Mouse (Mus musculus) granulocyte monocyte progenitor cell, adult 5-6 weeks (primary cell): ENCODE data around the gene Mrpl1. TPM values are rescaled to one million over a fixed set of nuclear protein-coding genes. Genes with fewer than 3 reads are reported as not detected.
A peak's percentile ranks its signal among the peaks of the same experiment; 100 is the strongest.

Experiments
- ATAC-seq: replicated peaks from 2 replicates; pipeline ENCODE4 v1.8.0; 2016; ENCODE audit warnings: mild to moderate bottlenecking, moderate TSS enrichment, inconsistent platforms; ENCODE audit not compliant: poor library complexity, severe bottlenecking
- total RNA-seq, 2 experiments: library from RNA; stranded (forward) in 1 of 2; stranded (reverse) in 1 of 2; fragments of 200-712, 200-1000 nt in 1 of 2; fragments of >200 nt in 1 of 2; fragmentation: Nextera tagmentation in 1 of 2; gene quantifications; 2 replicates each; pipeline ENCODE4 v1.2.3; 2014 to 2017

Gene Mrpl1
- total RNA-seq, 2 experiments from 2014 or later = 22.2 to 51.1 TPM

DNA sequence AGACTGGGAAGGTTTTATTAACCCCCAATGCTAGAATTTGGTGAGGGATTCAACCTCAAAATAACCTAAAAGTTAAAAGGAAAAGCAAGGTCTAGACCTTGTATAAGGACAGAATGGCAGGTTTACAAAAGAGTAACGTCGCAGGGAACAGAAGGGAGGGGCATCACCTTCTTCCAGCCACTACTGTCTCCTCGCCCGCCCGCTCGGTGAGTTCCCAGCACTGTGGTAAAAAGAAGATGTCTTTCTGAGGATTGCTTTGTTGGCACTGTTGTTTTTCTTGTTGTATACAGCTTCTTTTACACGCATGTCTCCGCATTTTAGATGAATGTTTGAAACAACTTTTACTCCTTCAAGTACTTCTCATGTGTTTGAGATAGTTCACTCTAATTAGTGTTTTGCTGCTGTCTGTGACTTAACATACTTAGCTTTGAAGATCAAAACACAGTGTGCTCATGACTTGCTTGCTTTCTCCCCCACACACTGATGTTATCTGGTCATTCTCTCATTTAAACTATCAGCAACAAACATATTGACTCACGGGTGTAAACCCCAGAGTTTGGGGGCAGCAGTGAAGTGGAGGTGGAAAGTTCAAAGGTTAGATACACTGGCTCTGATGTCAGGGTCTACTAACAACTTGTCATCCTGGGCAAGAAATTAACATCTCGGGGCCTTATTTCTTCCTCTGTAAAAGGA lies 7.7 kb upstream of the Mrpl1 start:
- ATAC-seq = no peak

DNA sequence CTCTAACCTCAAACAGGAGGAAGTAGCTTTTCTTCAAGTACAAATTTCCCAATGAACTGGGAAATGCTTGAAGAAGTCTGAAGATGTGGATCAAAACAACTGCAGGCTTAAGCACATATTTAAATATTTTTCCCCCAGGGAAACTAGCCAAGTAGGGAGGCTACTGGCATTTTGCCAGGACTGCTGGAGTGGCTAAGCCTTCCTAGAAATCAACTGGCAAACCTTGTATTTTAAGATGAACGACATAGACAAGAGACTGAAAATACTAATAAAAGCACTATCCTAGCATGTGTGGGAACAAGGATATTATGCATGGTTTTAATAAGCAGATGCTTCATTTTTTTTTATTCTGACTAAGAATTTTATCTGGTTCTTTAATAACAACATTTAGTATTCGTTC lies 2.4 kb upstream of the Mrpl1 start:
- ATAC-seq = peak; percentile 9; the same call in 1 of the 2 replicates

DNA sequence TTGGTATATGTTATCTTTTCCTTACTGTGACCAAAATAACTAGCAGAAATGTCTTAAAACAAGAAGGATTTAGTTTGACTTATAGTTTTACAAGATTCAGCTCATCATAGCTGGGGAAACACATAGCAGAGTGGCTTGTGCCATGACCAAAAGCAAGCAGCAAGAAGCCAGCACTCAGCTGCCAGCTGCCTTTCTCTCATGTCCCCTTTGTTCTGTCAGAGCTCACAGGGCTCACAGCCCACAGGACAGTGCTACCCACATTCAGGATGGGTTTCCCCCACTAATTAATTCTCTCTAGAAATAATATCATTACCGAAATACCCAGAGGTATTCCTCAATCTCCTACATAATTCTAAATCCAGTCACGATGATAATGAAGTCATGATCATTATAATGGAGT lies 1.8 kb upstream of the Mrpl1 start:
- ATAC-seq = no peak

DNA sequence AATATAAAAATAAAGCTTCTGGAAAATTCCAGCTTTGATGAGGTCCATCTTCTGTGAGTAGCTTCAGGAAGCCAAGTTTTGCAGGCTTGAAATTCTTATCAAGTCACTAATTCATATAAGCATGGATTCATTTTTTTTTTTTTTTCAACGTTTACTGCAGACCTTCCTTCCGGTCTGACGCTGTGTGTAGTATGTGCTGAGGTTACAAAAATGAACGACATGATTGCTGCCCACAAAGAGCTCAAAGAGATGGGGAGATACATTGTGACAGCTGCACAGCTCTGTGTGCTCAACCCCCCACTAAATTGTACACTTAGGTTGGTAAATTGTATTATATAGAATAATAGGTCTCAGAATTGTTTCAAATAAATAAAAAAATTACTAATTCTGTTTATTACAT lies 750 bp upstream of the Mrpl1 start:
- peak; percentile 15; the same call in 1 of the 2 replicates for ATAC-seq

DNA sequence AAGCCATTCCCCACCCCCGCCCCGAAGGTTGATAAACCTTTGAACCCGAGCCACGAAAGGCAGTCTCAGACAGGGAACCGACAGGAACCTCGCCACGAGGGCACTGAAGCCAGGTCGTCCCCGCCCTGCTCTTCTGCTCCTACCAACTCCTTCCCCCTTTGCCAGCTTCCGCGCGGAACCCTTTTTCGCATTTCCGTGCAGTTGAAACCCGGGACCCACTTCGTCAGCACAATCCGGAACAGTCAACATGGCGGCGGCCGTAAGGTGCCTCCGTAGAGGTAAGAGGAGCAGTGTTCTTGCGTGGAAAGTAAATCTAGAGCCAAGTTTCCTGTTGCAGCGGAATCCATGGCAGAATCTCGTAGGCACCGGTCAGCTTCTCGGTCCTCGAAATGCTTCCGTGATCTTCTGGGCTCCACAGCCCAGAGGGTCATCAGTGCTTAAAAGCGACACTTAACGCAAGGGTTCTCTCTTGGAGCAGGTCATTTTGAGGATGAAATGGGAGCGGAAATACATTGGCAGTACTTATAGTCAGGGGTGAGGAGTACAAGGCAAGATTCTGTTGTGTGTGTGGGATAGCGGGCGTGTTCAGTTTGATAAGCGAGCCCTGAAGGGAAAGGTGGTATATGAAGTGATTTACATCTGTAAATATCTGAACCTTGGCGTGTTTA lies 757 bp downstream of the Mrpl1 start:
- peak; percentile 94 for ATAC-seq

DNA sequence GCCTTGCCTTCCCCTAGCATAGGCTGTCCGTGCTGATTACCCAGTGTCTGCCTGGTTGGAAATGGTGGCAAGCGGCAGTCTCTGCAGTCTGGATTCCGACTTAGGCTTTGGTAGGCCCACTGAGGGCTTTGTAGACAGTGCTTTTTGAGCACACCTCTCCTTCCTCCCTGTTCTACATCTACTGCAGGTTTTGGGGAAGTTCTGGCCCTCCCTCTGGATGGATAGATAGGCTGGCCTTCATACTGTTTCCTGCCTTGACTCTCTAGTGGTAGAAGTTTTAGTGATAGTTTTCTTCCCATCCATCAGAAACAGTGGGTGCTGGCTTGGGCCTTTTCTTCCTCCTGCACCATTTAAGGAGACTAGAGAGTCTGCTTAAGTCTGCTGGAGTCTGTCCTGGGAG lies 9.4 kb downstream of the Mrpl1 start:
- no peak for ATAC-seq

DNA sequence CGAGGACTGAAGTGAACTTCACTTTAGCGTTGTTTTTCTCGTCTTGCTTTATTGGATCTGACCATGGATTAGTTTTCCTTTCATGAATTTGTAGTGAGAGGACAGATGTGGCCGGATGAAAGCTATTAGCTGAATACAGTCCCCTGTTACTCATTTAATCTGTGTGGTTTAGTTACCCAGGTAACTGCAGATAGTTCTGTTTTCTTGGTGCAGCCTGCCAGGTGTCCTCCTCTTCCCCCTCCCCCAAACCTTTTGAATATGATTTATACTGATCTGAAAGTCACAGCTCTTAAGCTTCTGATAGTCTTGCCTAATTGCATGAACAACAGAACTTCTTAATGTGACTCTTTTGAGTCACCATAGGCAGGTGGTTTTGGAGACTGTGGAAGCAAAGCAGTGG lies 10.2 kb downstream of the Mrpl1 start:
- no peak for ATAC-seq

DNA sequence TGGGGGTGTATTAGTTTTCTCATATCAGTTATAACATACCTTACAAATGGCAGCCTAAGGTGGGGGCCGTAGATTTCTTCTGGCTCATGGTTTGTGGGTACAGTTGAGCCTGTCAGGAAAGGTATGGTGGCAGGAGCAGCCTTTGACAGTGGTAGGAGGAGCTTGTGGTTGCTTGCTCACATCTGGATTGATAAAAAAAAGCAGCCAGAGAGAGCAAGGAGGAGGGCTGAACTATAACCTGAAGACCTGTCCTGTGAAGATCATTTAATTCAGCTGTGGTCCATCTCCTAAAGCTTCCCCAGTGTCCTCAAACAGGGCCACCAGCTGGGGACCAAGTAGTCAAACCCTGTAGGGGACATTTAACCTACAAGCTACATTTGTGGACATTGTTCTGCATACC lies 12.0 kb downstream of the Mrpl1 start:
- ATAC-seq = peak; percentile 44

DNA sequence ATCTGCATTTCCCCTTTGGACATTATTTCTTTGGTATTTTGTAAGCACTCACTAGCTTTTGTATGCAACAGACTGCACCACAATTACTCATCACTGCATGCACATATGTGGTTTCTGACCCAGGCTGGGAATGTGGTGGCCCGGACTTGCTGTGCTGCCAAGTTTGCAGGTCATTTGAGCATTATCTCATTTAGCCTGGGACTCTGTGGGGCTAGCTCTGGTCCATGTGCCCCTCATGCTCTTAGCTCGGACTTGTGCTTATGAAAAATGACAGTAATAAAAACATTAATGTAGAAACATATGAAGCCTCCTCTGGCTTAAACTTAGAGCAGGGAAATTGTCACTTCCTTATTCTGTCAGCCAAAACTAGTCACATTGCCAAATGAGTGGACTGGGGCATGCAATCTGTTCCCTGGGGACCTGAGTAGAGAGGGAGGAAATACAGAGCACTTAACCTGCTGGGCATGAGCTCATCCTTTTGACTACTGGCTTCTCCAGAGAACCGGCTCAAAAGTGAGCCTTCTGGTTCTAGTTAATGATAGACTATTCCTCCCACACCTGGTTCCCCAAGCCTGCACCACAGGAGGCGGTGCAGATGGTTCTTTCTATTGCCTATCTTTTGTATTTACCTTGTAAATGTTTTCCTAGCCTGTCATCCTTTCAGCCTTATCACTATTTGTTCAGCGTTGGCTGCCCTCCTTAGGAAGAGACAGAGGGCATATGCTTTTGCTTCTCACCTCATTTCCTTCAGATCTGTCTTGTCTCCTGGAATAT lies 12.7 kb downstream of the Mrpl1 start:
- ATAC-seq = peak; percentile 91

DNA sequence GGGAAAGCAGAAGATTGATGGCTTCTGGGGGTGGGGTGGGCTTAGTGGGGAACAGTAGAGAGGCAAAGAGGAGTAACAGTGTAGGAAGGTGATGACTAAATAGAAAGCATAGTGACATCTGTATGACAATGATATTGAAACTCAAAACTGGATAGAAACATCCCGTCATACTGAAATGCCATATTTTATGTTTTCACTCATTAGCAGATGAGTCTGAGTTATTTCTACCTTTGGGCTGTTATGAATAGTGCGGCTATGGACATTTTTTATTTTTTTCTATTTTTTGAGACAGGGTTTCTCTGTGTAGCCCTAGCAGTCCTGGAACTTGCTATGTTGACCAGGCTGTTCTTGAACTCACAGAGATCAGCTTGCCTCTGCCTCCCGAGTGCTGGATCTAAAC lies 13.7 kb downstream of the Mrpl1 start:
- ATAC-seq = no peak

DNA sequence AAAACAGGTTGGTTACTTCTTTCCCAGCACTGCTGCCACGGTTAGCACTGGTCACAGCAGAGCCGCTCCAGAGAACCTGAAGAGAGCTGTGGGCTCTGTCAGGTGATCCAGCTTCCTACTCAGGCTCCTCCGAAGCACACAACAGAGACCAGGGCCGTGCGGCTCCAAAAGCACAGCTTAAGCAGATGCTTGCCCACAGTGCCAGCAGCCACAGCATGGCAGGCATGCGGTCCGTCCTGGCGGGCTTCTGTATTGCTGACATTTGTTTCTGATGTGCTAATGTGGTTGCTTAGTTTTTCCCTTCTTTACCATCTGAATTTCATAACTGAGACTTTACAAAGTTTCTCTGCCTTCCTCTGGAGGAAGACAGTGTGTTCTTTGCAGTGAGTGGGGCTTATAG lies 17.2 kb downstream of the Mrpl1 start:
- no peak for ATAC-seq

DNA sequence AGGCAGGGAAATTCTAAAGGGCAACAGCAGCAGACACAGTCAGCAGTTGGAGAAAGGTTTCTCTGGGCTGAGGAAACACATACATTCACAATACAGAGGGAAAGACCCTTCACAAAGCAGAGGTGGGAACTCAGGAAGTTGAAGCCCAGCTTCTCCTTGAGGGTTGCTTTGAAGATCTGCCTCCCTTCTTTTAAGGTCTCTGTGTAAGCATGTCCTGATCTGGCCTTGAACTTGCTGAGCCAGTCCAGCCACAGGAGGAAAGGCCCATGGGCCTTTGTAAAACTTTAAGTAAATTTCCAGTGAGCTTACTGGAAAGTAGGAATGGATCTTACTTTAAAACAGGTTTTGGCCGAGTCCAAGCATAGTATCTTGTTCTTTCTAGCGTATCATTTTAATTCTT lies 19.7 kb downstream of the Mrpl1 start:
- no peak for ATAC-seq

DNA sequence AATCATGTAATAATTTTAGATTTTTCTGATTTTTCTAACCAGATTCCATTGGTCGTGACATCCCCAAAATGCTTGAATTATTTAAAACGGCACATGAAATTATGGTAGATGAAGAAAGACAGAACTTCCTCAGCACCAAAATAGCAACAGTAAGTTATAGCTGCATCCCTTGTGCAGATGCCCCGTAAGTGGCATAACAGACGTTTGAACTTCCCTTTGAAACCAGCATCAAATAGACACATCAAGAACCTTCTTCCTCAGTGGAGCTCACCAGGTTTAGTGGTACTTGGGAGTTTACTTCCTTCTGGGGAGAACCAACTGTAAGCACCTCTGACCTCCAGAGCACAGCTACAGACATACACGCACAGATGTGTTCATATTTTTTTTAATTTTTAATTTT lies 29.5 kb downstream of the Mrpl1 start:
- ATAC-seq = peak; percentile 87

DNA sequence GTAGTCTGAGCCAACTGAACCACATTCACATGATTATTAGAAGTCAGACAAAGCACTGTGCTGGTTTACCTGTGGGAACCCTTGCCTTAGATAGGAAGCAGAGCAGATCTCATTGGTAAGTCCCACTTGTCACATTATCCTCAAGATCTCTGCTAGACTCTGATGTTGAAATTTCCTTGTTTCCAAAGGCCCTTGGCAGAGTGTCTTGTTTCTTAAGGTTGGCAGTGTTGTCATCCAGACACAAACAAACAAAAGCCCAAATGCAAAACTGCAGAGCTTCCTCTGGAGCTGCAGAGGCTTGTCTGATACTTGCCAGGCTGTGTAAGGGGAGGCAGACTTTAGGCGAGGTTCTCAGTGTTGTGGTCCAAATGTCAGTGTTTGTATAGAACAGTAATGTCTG lies 31.6 kb downstream of the Mrpl1 start:
- ATAC-seq = peak; percentile 27

DNA sequence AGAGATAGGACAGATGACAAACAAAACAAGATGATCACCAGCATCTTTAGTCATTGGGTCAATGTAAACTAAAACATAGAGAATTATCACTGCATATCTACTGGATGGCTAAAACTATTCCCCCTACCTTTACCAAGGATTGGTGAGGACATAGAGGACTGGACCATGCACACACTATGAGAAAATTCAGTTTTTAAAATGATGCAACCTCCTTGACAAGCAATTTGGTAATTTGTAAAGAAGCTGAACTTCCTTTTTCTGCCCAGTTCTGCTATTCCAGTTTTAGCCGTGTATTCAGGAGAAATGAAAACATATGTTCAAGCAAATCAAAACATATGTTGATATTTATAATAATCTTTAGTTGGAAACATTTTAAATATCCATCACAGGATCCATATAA lies 35.2 kb downstream of the Mrpl1 start:
- ATAC-seq = peak; percentile 86

DNA sequence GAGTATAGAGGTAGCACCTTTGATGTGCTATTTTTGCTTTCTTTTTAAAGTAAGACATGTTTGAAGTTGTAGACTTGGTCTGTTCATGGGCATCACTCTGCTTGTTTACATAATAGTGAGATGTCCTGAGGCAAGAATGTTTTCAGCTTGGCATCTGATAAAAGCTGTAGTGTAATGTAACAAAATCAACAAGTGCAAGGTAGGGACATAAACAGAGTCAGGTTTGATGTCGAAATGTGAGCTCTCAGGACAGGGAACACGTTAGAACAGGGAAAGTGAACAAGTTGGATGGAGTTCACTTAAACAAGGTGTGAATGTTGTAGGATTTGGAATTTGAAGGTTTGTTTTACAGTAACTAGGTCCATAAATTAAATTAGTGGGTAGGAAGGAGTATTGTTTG lies 44.7 kb downstream of the Mrpl1 start:
- ATAC-seq = no peak

DNA sequence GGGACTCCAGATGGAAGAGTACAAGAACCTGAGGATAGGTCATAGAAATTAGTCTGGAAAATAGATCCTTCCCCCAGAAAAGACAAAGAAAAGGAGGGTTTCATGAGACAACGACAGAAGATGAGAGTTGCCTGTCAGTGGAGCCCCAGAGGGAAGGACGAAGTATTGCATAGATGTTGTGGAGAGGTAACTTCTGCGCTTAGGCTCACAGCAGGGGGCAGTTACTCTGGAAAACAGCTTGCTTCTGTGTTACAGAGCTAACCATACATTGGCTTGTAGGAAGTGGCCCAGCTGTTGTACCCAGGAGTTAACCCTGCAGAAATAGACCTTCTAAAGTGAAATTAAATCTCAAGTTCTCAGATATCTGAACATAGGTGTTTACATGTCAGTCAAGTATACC lies 45.9 kb downstream of the Mrpl1 start:
- ATAC-seq = no peak; the same call in 1 of the 2 replicates

DNA sequence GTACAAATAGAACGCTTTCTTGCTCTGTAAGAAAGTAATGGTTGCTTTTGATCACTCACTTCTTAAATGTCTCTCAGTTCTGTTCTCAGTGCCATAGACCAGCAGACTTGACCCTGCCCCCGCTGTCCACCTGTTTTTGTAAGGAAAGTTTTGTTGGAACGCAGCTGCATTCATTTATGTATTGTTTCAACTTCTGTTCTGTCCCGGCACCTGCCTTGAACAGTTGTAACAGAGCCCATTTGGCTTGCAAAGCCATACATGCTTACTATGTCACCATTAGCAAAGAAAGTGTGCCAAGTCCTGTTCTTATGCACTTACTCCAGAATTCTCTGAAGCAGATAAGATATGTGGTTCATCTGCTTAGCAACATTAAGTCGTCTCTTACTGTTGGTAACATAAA lies 48.9 kb downstream of the Mrpl1 start:
- no peak for ATAC-seq

DNA sequence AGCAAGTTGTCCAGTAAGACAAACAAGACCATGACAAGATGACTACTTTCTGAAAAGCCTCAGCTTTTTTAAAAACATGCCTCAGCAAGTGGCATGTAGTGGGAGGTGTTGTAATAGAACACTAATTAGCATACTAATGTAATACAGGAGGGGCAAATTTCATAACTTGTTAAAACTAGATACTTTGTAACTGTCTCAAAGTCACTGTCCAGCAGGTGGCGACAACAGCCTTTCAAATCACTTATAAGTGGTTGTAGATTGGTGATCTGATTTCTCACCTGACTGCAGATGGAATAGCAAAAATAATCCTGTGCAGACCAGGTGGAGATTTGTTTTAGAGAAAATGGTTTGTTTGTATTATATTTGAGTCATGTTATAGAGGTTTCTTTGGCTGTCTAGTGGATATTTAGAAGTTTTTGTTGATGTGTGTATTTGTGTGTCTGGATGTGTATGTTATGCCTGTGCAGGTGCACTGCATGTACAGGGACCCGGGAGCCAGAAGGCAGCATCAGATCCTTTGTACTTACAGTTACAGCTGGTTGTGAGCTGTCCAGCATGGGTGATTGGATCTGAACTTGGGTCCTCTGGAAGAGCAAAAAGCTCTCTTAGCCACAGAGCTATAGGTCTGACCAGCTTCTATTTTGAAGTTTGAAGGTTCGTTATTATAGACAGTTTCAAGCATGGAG lies 57.9 kb downstream of the Mrpl1 start:
- peak; percentile 99 for ATAC-seq

DNA sequence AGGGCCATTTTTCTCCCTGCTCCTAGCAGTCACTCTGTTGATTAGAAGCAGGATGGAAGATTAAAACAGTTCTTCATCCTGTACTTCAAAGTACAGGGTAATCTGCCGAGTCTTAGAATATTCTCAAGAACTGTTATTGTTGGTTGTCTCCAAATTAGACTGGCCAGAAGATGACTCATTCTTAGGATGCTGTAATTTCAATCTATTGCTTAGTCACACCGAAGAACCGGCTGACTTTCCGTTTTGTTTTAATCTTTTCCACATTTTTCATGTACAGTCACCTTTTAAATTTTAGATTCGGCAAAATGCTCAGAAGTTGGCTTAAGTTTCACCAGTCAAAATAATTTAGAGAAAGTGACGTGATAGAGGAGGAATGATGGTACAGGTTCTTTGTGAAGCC lies 61.8 kb downstream of the Mrpl1 start:
- ATAC-seq = no peak

DNA sequence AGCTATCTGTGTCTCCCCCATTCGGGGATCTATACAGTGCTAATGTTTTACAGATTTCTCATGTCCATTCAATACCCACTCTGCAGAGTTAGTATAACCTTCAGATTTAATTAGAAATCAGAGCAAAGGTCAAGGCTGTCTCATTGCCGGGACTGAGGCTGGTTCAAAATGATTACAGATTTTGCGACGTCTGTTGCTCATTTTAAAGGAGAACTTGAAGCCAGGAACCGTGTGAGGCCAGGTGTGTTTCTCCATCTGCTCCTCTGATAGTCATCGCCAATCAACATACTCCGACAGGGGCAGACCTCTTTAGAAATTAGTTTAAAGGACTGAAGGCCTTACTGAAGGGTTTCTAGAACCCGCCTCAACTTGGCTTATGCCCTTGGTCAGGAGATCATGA lies 96.5 kb downstream of the Mrpl1 start:
- ATAC-seq = no peak
